Mouse (Mus musculus) hindbrain, embryonic 14.5 days (tissue): ENCODE measurements at regions not wholly inside any gene's neighbourhood (a gene's known extent, or its start where the extent isn't known, plus 50 kb on each side); places are given as distances from the start of the nearest gene placed in this dataset.

Experiments used
- ATAC-seq: fragments of 200-750 bp; cut with Nextera tagmentation; 2 replicates; pipeline ENCODE4 v1.8.0; 2017; ENCODE audit warnings: moderate number of reproducible peaks, mild to moderate bottlenecking, moderate TSS enrichment, moderate library complexity; ENCODE audit not compliant: low FRiP score
- DNase-seq: peaks from one replicate; pipeline ENCODE4 v3.0.0-alpha.2; 2015; ENCODE audit warnings: low spot score
- H3K27ac ChIP-seq: fragments of 300-500 bp; sonication (generic); 2 replicates; pipeline ENCODE4 v1.5.1; 2014; ENCODE audit warnings: mild to moderate bottlenecking, moderate library complexity
- H3K27me3 ChIP-seq: fragments of 300-500 bp; sonication (generic); 2 replicates; pipeline ENCODE4 v1.6.1; 2014; ENCODE audit warnings: mild to moderate bottlenecking, low read length, mixed read lengths; ENCODE audit not compliant: control insufficient read depth, insufficient read depth
- H3K36me3 ChIP-seq: fragments of 300-500 bp; sonication (generic); replicated peaks from 2 replicates; pipeline ENCODE4 v1.6.1; 2014; ENCODE audit not compliant: control insufficient read depth, insufficient read depth
- H3K4me1 ChIP-seq: fragments of 300-500 bp; sonication (generic); replicated peaks from 2 replicates; pipeline ENCODE4 v1.6.1; 2014; ENCODE audit warnings: antibody characterized with exemption, low read length, mixed read lengths; ENCODE audit not compliant: control insufficient read depth, insufficient read depth
- H3K4me2 ChIP-seq: fragments of 300-500 bp; sonication (generic); replicated peaks from 2 replicates; pipeline ENCODE4 v1.6.1; 2014; ENCODE audit warnings: mild to moderate bottlenecking, moderate library complexity
- H3K4me3 ChIP-seq: fragments of 300-500 bp; sonication (generic); replicated peaks from 2 replicates; pipeline ENCODE4 v1.5.1; 2014; ENCODE audit warnings: mild to moderate bottlenecking, low read length
- H3K9ac ChIP-seq: fragments of 300-500 bp; sonication (generic); 2 replicates; pipeline ENCODE4 v1.6.1; 2014
- H3K9me3 ChIP-seq: fragments of 300-500 bp; sonication (generic); 2 replicates; pipeline ENCODE4 v1.6.1; 2016; ENCODE audit warnings: low read length; ENCODE audit not compliant: control insufficient read depth
- WGBS: fragments of 180-500 bp; shearing (Covaris S2); extraction: QIAGEN DNeasy Blood & Tissue Kit; methylation state at CpG from one replicate; pipeline ENCODE4 v1.1.7; 2014; 5-methylcytosine and 5-hydroxymethylcytosine counted together

DNA sequence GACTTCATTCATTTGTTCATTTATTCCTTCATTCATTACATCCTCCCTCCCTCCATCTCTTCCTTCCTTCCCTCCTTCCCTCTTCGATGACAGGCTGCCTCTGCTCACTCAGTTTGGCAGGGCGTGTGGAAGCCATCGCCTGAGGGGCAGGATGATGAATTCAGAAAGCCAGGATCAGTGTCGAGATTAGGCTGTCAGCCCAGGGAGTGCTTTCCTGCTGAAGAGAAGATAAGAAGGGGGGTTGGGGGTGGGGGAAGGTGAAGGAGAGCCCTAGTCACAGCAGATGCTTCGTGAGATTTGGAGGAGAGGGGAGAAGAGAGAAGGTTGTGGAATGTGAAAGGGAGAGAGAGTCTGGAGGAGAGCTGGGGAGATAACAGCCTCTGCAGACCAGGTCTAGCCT, 110.9 kb downstream of the Zfp169 start:
- Histone ChIP-seq H3K4me2 (no peak overlapping the region), H3K4me3 (no peak overlapping the region), H3K9ac (no peak overlapping the region), H3K4me1 (no peaks in the 10 kb centered on the region), H3K27me3 (no peaks in the 10 kb centered on the region), H3K27ac (no peak overlapping the region), H3K9me3 (no peaks in the 10 kb centered on the region), H3K36me3 (no peaks in the 10 kb centered on the region)
- ATAC-seq (no peak), DNase-seq (no peak)
- 30% methylated on average over 5 of the region's 5 CpGs for WGBS

DNA sequence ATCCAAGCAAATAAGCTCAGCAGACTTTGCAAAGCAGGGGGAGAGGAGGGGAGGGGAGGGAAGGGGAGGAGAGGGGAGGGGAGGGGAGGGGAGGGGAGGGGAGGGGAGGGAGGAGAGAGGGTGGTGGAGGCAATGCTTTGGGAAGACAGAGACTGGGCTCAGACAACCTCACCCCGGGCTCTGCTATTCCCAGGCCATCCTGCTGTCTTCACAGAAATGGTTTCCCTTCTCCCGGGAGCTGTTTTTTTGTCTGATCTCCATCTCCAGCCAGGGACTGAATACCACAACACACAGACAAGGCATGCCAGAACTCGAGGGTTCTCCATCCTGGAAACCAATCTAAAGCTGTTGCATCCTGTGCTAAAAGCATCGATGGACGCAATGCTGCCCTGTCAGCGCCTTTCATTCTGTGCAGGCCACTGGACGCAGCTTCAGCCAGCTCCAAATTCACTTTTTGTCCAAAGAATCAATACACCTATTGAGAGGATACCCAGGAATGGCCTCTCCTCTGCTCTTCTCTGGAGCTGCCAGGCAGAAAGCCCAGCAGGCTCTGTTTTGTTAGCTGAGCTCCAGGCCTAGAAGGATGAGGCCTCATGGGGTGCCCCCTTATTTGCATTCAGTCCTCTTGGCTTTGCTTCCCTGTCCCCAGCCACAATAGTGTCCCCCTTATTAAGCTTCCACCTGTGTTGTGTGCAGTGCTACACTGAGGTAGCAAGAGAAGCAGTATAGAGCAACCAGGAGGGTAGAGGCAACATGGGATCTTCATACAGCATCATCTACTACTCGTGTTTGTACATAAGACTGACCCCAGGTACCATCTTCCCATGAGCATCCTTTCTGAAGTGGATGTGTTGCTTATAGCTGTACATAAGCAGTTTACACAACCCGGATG, 90.6 kb downstream of the Zfp169 start:
- Histone ChIP-seq H3K4me3 (no peak overlapping the region), H3K4me1 (0 out of 2 replicates have a peak, but pooled peaks cover 4% of the 10 kb centered on the region), H3K27me3 (no peaks in the 10 kb centered on the region), H3K9me3 (no peaks in the 10 kb centered on the region), H3K27ac (peak overlapping the region; percentile 9; the same call in 1 of the 2 replicates), H3K36me3 (no peaks in the 10 kb centered on the region), H3K9ac (no peak overlapping the region), H3K4me2 (no peak overlapping the region)
- peak; percentile 77 for ATAC-seq
- no peak for DNase-seq
- WGBS, result 27% methylated on average over 9 of the region's 9 CpGs

- Histone ChIP-seq H3K4me3 (no peak overlapping the region), H3K36me3 (no peaks in the 10 kb centered on the region), H3K4me2 (no peak overlapping the region), H3K9me3 (0 out of 2 replicates have a peak, but pooled peaks cover 4% of the 10 kb centered on the region), H3K27me3 (no peaks in the 10 kb centered on the region), H3K4me1 (peaks cover 4% of the 10 kb centered on the region; the same call in 1 of the 2 replicates), H3K9ac (no peak overlapping the region), H3K27ac (no peak overlapping the region)
- WGBS, result 74% methylated on average over 5 of the region's 5 CpGs
- no peak for ATAC-seq
- no peak for DNase-seq
These were observed 86.4 kb downstream of the Zfp169 start for GRCm38 (mm10) chr13:48426816-48427215.

GRCm38 (mm10) chr13:48436659-48437345, 76.4 kb downstream of the Zfp169 start:
- DNase-seq, result no peak
- no peak for ATAC-seq
- Histone ChIP-seq H3K27me3 (no peaks in the 10 kb centered on the region), H3K4me2 (no peak overlapping the region), H3K9me3 (no peaks in the 10 kb centered on the region), H3K9ac (no peak overlapping the region), H3K4me1 (no peaks in the 10 kb centered on the region), H3K36me3 (no peaks in the 10 kb centered on the region), H3K4me3 (no peak overlapping the region), H3K27ac (no peak overlapping the region)
- 72% methylated on average over 14 of the region's 14 CpGs for WGBS
